Mouse (Mus musculus) mature B cell (primary cell): Measurements from ENCODE around the gene Cnih3.

ENCODE experiments used
- in situ Hi-C: fragments of 300-500 bp; cut with MboI; formaldehyde crosslinking; loops from 2 replicates; pipeline ENCODE4 v1.14.3; 2019

The Cnih3 gene

GRCm38 (mm10) chr1:181352367-181353199 lies at the start of gene Cnih3:
TSS of gene Cnih3 (plus strand) at chr1:181352628.
- in situ Hi-C loops = no loop called here

GRCm38 (mm10) chr1:181307981-181308380 lies 44.4 kb upstream of the Cnih3 start:
- in situ Hi-C loops = no loop called here

GRCm38 (mm10) chr1:181310712-181311111 lies 41.7 kb upstream of the Cnih3 start:
- in situ Hi-C loops = no loop called here

GRCm38 (mm10) chr1:181312115-181313045 lies 40.0 kb upstream of the Cnih3 start:
- in situ Hi-C loops = no loop called here

GRCm38 (mm10) chr1:181313046-181313415 lies 39.4 kb upstream of the Cnih3 start:
- in situ Hi-C loops = no loop called here

- in situ Hi-C loops = no loop called here
Observed at GRCm38 (mm10) chr1:181314301-181314700, 38.1 kb upstream of the Cnih3 start.

GRCm38 (mm10) chr1:181315350-181315749 lies 37.1 kb upstream of the Cnih3 start:
- in situ Hi-C loops = no loop called here

- in situ Hi-C loops = no loop called here
Observed at GRCm38 (mm10) chr1:181316571-181316970, 35.9 kb upstream of the Cnih3 start.

- in situ Hi-C loops = no loop called here
Observed at GRCm38 (mm10) chr1:181319466-181319865, 33.0 kb upstream of the Cnih3 start.

GRCm38 (mm10) chr1:181321149-181321548 lies 31.3 kb upstream of the Cnih3 start:
- in situ Hi-C loops = no loop called here

GRCm38 (mm10) chr1:181323134-181323533 lies 29.3 kb upstream of the Cnih3 start:
- in situ Hi-C loops = no loop called here

GRCm38 (mm10) chr1:181327137-181327536 lies 25.3 kb upstream of the Cnih3 start:
- in situ Hi-C loops = no loop called here

GRCm38 (mm10) chr1:181327636-181328420 lies 24.6 kb upstream of the Cnih3 start:
- in situ Hi-C loops = no loop called here

- in situ Hi-C loops = no loop called here
Observed at GRCm38 (mm10) chr1:181329110-181329509, 23.3 kb upstream of the Cnih3 start.

- in situ Hi-C loops = no loop called here
Observed at GRCm38 (mm10) chr1:181332597-181332996, 19.8 kb upstream of the Cnih3 start.

GRCm38 (mm10) chr1:181334329-181335018 lies 18.0 kb upstream of the Cnih3 start:
- in situ Hi-C loops = no loop called here

GRCm38 (mm10) chr1:181335019-181335365 lies 17.4 kb upstream of the Cnih3 start:
- in situ Hi-C loops = no loop called here

GRCm38 (mm10) chr1:181335388-181335787 lies 17.0 kb upstream of the Cnih3 start:
- in situ Hi-C loops = no loop called here

GRCm38 (mm10) chr1:181336857-181337256 lies 15.6 kb upstream of the Cnih3 start:
- in situ Hi-C loops = no loop called here

GRCm38 (mm10) chr1:181339106-181339505 lies 13.3 kb upstream of the Cnih3 start:
- in situ Hi-C loops = no loop called here

GRCm38 (mm10) chr1:181345547-181345946 lies 6.9 kb upstream of the Cnih3 start:
- in situ Hi-C loops = no loop called here

GRCm38 (mm10) chr1:181352043-181352366 lies 423 bp upstream of the Cnih3 start:
- in situ Hi-C loops = no loop called here
